Mouse (Mus musculus): Measurements from ENCODE around the gene Plxnc1. TPM values are rescaled to one million over a fixed set of nuclear protein-coding genes. Genes with fewer than 3 reads are reported as not detected.

Plxnc1 gene
- polyA plus RNA-seq, 1 experiment: 0.05 TPM

DNA sequence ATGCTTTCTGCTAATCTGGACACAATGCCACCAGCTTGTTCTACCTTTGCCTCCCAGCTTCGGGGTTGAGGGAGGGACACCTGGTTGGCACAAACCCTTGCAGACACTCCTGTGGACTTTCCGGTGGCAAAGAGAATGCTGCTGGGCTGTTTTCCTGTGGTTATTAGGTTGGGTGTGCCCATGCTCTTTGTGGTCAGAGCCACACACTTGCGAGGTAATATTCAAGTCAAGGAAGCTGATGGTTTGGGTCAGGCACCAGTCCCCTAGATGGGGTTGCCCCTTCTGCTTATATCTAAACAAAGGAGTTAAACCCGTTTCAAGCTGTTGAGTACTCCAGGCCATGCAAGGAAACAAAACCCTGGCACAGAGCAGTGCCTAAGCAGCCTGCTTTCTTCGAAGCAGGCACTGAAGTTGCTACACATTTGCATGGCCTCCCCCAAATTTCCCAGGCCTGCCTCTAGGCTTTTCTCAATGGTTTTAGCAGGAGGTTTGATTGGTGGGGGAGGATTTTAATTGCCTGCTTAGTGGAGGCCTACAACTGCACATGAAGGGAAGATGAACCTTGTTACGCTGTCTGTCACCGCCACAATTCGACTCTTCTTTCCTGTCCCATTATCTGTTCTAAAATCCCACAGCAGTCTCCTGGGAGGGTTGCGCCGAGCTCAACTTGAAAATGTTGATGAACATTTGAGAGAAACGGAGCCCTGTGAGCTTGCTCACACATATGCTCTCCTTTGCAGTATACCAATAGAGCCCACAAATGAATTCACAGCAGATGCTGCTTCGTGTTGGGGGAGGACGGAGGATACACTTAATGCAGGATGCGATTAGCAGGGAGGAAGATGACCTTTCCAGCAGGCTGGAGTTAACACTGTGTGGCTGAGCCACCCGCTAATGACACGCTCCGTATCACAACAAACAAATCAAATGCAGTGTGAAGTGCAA is 132.5 kb downstream of the Plxnc1 start:
- TF ChIP-seq CEBPB (IDR thresholded peaks at IDR 0.05; ENCODE audit: low read depth): no peak
- no peak for TF ChIP-seq MYOG (IDR thresholded peaks at IDR 0.05; ENCODE audit: control insufficient read depth, extremely low read depth, insufficient read length)
- no peak for TF ChIP-seq MYOD1 (IDR thresholded peaks at IDR 0.05; ENCODE audit: control insufficient read depth, insufficient read length, low read depth)
- no peak for TF ChIP-seq USF1 (IDR thresholded peaks at IDR 0.05; ENCODE audit: low read depth)
- TF ChIP-seq FOSL1 (IDR thresholded peaks at IDR 0.05; ENCODE audit: insufficient read depth, low read length, poor library complexity, severe bottlenecking): no peak
- TF ChIP-seq CTCF (IDR thresholded peaks at IDR 0.05; ENCODE audit: control insufficient read depth, insufficient read depth, insufficient read length): no peak
- TF ChIP-seq MAX (IDR thresholded peaks at IDR 0.05): no peak
- H3K4me3 ChIP-seq (ENCODE audit: insufficient read depth, poor library complexity, severe bottlenecking): no peak overlapping the region
- no peaks in the 10 kb centered on the region for H3K79me2 ChIP-seq (ENCODE audit: control insufficient read depth, insufficient read depth)
- H3ac ChIP-seq (ENCODE audit: control insufficient read depth, insufficient read length, low read depth): no peak overlapping the region
- no peaks in the 10 kb centered on the region for H3K36me3 ChIP-seq (ENCODE audit: control insufficient read depth, insufficient read depth)
- no peaks in the 10 kb centered on the region for H3K79me3 ChIP-seq (ENCODE audit: low read depth)
- H3K27me3 ChIP-seq (ENCODE audit: control insufficient read depth, insufficient read depth, insufficient read length): no peaks in the 10 kb centered on the region

DNA sequence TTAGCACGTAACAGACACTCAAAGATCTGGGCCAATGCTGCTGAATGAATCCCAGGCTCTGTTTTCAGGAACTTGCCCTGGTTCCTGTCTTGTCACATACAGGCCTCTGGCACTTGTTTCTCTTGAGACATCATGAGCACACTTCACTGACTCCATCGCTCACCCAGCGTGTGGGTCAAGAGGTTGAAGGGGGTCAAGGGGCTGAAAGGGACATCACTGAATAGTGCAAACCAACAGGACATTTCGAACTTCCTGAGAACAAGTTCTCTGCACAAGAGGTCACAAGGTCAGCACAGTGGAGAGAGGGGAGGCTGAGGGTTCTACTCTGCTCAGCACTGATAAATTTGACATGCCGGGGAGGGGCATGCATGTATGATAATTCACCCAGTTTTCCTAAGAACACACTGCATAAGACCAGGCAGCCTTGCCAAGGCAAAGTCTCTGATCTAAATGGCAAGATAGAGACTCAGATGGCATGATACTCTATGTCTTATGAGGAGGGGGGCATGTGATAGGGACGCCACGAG is 134.6 kb downstream of the Plxnc1 start:
- TF ChIP-seq CEBPB (IDR thresholded peaks at IDR 0.05; ENCODE audit: low read depth) (no peak), FOSL1 (IDR thresholded peaks at IDR 0.05; ENCODE audit: insufficient read depth, low read length, poor library complexity, severe bottlenecking) (no peak), MYOG (IDR thresholded peaks at IDR 0.05; ENCODE audit: control insufficient read depth, extremely low read depth, insufficient read length) (no peak), CTCF (IDR thresholded peaks at IDR 0.05; ENCODE audit: control insufficient read depth, insufficient read depth, insufficient read length) (no peak), MYOD1 (IDR thresholded peaks at IDR 0.05; ENCODE audit: control insufficient read depth, insufficient read length, low read depth) (no peak), MAX (IDR thresholded peaks at IDR 0.05) (no peak), USF1 (IDR thresholded peaks at IDR 0.05; ENCODE audit: low read depth) (no peak)
- Histone ChIP-seq H3K27me3 (ENCODE audit: control insufficient read depth, insufficient read depth, insufficient read length) (no peaks in the 10 kb centered on the region), H3K4me3 (ENCODE audit: insufficient read depth, poor library complexity, severe bottlenecking) (no peak overlapping the region), H3ac (ENCODE audit: control insufficient read depth, insufficient read length, low read depth) (no peak overlapping the region), H3K36me3 (ENCODE audit: control insufficient read depth, insufficient read depth) (no peaks in the 10 kb centered on the region), H3K79me3 (ENCODE audit: low read depth) (no peaks in the 10 kb centered on the region), H3K79me2 (ENCODE audit: control insufficient read depth, insufficient read depth) (no peaks in the 10 kb centered on the region)

DNA sequence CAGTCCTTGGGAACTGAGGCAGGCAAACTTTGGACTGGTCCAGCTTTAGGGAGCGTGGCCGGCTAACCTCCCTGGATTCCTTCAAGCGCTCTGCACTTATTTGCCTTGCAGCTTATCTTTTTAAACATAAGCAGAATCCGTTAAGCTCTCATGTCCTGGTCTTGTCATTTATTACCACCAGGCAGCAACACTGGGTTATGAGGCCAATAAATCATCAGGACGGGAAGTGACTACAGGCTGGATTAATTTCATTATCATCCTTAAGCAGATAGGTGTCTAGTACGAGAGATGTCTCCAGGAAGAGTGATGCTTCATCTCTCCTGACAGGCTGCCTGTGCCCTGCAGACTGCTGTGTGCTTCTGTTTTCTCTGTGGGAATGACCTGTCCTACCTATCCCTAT is 136.4 kb downstream of the Plxnc1 start:
- H3ac ChIP-seq (ENCODE audit: control insufficient read depth, insufficient read length, low read depth): no peak overlapping the region
- no peaks in the 10 kb centered on the region for H3K36me3 ChIP-seq (ENCODE audit: control insufficient read depth, insufficient read depth)
- H3K4me3 ChIP-seq (ENCODE audit: insufficient read depth, poor library complexity, severe bottlenecking): no peak overlapping the region
- no peaks in the 10 kb centered on the region for H3K79me3 ChIP-seq (ENCODE audit: low read depth)
- TF ChIP-seq MAX (IDR thresholded peaks at IDR 0.05) (no peak), MYOG (IDR thresholded peaks at IDR 0.05; ENCODE audit: control insufficient read depth, extremely low read depth, insufficient read length) (no peak), CTCF (IDR thresholded peaks at IDR 0.05; ENCODE audit: control insufficient read depth, insufficient read depth, insufficient read length) (no peak), CEBPB (IDR thresholded peaks at IDR 0.05; ENCODE audit: low read depth) (no peak), MYOD1 (IDR thresholded peaks at IDR 0.05; ENCODE audit: control insufficient read depth, insufficient read length, low read depth) (no peak), FOSL1 (IDR thresholded peaks at IDR 0.05; ENCODE audit: insufficient read depth, low read length, poor library complexity, severe bottlenecking) (no peak), USF1 (IDR thresholded peaks at IDR 0.05; ENCODE audit: low read depth) (no peak)
- H3K79me2 ChIP-seq (ENCODE audit: control insufficient read depth, insufficient read depth): no peaks in the 10 kb centered on the region
- no peaks in the 10 kb centered on the region for H3K27me3 ChIP-seq (ENCODE audit: control insufficient read depth, insufficient read depth, insufficient read length)

DNA sequence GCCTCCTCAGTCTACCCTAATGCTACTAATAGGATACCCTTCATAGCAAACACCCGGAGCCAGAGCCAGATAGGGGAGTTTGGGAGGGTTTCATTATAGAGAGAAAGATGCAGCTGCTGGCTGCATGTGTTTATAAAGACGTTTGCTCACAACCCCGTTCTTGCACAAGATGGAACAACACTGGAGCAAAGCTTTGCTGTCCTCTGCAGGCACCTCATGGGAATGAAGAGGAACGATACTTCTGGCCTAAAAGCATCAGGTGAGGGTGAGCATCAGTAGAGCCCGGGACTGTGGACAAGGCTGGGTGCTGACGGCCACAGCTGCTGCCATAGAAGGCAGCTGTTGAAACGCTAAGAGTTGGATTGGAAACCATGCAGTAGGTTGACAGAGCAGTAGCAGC is 137.3 kb downstream of the Plxnc1 start:
- no peak overlapping the region for H3K4me3 ChIP-seq (ENCODE audit: insufficient read depth, poor library complexity, severe bottlenecking)
- H3K79me3 ChIP-seq (ENCODE audit: low read depth): no peaks in the 10 kb centered on the region
- H3ac ChIP-seq (ENCODE audit: control insufficient read depth, insufficient read length, low read depth): no peak overlapping the region
- TF ChIP-seq MAX (IDR thresholded peaks at IDR 0.05): no peak
- no peak for TF ChIP-seq MYOG (IDR thresholded peaks at IDR 0.05; ENCODE audit: control insufficient read depth, extremely low read depth, insufficient read length)
- no peak for TF ChIP-seq MYOD1 (IDR thresholded peaks at IDR 0.05; ENCODE audit: control insufficient read depth, insufficient read length, low read depth)
- no peak for TF ChIP-seq CEBPB (IDR thresholded peaks at IDR 0.05; ENCODE audit: low read depth)
- TF ChIP-seq FOSL1 (IDR thresholded peaks at IDR 0.05; ENCODE audit: insufficient read depth, low read length, poor library complexity, severe bottlenecking): no peak
- TF ChIP-seq USF1 (IDR thresholded peaks at IDR 0.05; ENCODE audit: low read depth): no peak
- no peak for TF ChIP-seq CTCF (IDR thresholded peaks at IDR 0.05; ENCODE audit: control insufficient read depth, insufficient read depth, insufficient read length)
- H3K36me3 ChIP-seq (ENCODE audit: control insufficient read depth, insufficient read depth): no peaks in the 10 kb centered on the region
- no peaks in the 10 kb centered on the region for H3K79me2 ChIP-seq (ENCODE audit: control insufficient read depth, insufficient read depth)
- H3K27me3 ChIP-seq (ENCODE audit: control insufficient read depth, insufficient read depth, insufficient read length): no peaks in the 10 kb centered on the region

DNA sequence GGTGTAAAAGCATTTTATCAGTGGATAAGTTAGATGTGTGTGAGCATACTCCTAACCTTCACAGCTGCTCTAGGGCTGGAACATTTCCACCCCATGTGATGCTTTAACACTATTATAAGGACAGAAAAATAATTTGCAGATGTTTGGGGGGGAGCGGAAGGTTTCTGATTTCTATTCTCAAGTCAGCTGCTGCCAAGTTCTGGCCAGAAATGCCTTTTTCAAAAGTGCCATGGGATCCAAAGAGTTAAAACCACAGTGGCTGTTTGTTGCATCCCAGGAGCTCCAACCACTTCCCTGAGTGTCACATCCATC is 139.8 kb downstream of the Plxnc1 start:
- H3ac ChIP-seq (ENCODE audit: control insufficient read depth, insufficient read length, low read depth): no peak overlapping the region
- no peaks in the 10 kb centered on the region for H3K36me3 ChIP-seq (ENCODE audit: control insufficient read depth, insufficient read depth)
- TF ChIP-seq USF1 (IDR thresholded peaks at IDR 0.05; ENCODE audit: low read depth): no peak
- TF ChIP-seq CTCF (IDR thresholded peaks at IDR 0.05; ENCODE audit: control insufficient read depth, insufficient read depth, insufficient read length): no peak
- no peak for TF ChIP-seq MAX (IDR thresholded peaks at IDR 0.05)
- TF ChIP-seq FOSL1 (IDR thresholded peaks at IDR 0.05; ENCODE audit: insufficient read depth, low read length, poor library complexity, severe bottlenecking): no peak
- no peak for TF ChIP-seq MYOD1 (IDR thresholded peaks at IDR 0.05; ENCODE audit: control insufficient read depth, insufficient read length, low read depth)
- no peak for TF ChIP-seq MYOG (IDR thresholded peaks at IDR 0.05; ENCODE audit: control insufficient read depth, extremely low read depth, insufficient read length)
- no peak for TF ChIP-seq CEBPB (IDR thresholded peaks at IDR 0.05; ENCODE audit: low read depth)
- H3K27me3 ChIP-seq (ENCODE audit: control insufficient read depth, insufficient read depth, insufficient read length): no peaks in the 10 kb centered on the region
- no peaks in the 10 kb centered on the region for H3K79me2 ChIP-seq (ENCODE audit: control insufficient read depth, insufficient read depth)
- no peaks in the 10 kb centered on the region for H3K79me3 ChIP-seq (ENCODE audit: low read depth)
- H3K4me3 ChIP-seq (ENCODE audit: insufficient read depth, poor library complexity, severe bottlenecking): no peak overlapping the region

All from C2C12 (cell line).